Mouse (Mus musculus) stomach, embryonic 16.5 days (tissue): ENCODE measurements at regions not wholly inside any gene's neighbourhood (a gene's known extent, or its start where the extent isn't known, plus 50 kb on each side); places are given as distances from the start of the nearest gene placed in this dataset.

Experiments
- ATAC-seq: fragments of 200-750 bp; cut with Nextera tagmentation; 2 replicates; pipeline ENCODE4 v1.8.0; 2017; ENCODE audit warnings: moderate number of reproducible peaks, moderate TSS enrichment; ENCODE audit not compliant: insufficient read depth, low FRiP score
- H3K27ac ChIP-seq: fragments of 300-500 bp; sonication (generic); 2 replicates; pipeline ENCODE4 v1.5.1; 2014; ENCODE audit warnings: low read length
- H3K27me3 ChIP-seq: fragments of 300-500 bp; sonication (generic); 2 replicates; pipeline ENCODE4 v1.6.1; 2014; ENCODE audit warnings: low read length, control low read depth, mixed read lengths; ENCODE audit not compliant: control insufficient read depth, insufficient read depth
- H3K36me3 ChIP-seq: fragments of 300-500 bp; sonication (generic); 2 replicates; pipeline ENCODE4 v1.6.1; 2014; ENCODE audit warnings: low read length; ENCODE audit not compliant: control insufficient read depth, insufficient read depth
- H3K4me1 ChIP-seq: fragments of 300-500 bp; sonication (generic); 2 replicates; pipeline ENCODE4 v1.6.1; 2014; ENCODE audit warnings: low read length, control low read depth, mixed read lengths; ENCODE audit not compliant: control insufficient read depth, insufficient read depth
- H3K4me2 ChIP-seq: fragments of 300-500 bp; sonication (generic); 2 replicates; pipeline ENCODE4 v1.6.1; 2014; ENCODE audit warnings: low read depth, low read length, mixed read lengths
- H3K4me3 ChIP-seq: fragments of 300-500 bp; sonication (generic); replicated peaks from 2 replicates; pipeline ENCODE4 v1.5.1; 2014; ENCODE audit warnings: mild to moderate bottlenecking, low read length
- H3K9ac ChIP-seq: fragments of 300-500 bp; sonication (generic); 2 replicates; pipeline ENCODE4 v1.6.1; 2014; ENCODE audit warnings: low read length
- H3K9me3 ChIP-seq: fragments of 300-500 bp; sonication (generic); replicated peaks from 2 replicates; pipeline ENCODE4 v1.6.1; 2016; ENCODE audit warnings: low read length, control low read depth; ENCODE audit not compliant: control insufficient read depth
- whole genome bisulfite sequencing: fragments of 180-500 bp; shearing (Covaris S2); extraction: QIAGEN DNeasy Blood & Tissue Kit; methylation state at CpG from one replicate; pipeline ENCODE4 v1.1.7; 2014; 5-methylcytosine and 5-hydroxymethylcytosine counted together

DNA sequence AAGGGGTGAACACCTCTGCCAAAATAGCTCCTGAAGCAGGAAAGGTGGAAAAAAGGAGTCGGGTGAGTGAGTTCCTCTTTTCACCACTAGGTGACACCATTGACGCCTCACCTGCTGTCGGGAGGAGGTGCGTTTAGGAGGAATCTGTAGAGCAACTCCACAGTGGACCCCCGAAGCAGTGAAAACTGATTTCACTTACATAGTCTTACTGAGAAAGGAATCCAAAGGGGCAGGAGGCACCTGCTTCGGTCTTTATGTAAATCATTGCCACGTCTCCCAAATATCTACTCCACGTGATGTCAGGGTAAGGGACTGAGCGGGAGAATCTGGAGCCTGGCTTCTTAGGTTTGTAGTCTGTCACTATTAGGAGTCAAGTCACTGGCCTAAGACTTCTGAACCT, 220.5 kb upstream of the Ddhd1 start:
- no peak overlapping the region for H3K4me3 ChIP-seq
- no peak for ATAC-seq
- no peaks in the 10 kb centered on the region for H3K4me1 ChIP-seq
- H3K4me2 ChIP-seq = peak overlapping the region; percentile 42
- no peaks in the 10 kb centered on the region for H3K9me3 ChIP-seq
- 13% methylated on average over 9 of the region's 9 CpGs for WGBS
- no peaks in the 10 kb centered on the region for H3K36me3 ChIP-seq
- H3K27me3 ChIP-seq = no peaks in the 10 kb centered on the region
- no peak overlapping the region for H3K9ac ChIP-seq
- no peak overlapping the region for H3K27ac ChIP-seq

DNA sequence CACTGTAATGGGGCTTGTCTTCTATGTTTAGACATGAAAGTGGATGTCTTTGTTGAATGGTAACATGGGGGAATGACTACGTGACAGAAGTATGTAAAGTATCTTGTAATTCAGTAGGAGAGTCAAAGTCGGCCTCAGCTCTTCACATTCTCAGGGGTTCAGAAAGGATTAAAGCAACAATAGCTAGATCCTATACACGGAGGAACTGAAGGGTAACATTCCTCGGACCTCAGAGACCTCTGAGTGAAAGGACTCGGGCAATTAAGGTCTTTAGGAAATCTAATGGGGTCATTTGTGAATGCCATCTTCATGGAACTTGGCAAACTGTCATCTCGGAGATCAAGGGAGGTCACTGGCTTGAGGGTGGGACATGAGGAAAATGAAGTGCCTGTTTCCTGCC, 262.8 kb upstream of the Ddhd1 start:
- H3K4me2 ChIP-seq = no peak overlapping the region
- H3K27me3 ChIP-seq = no peaks in the 10 kb centered on the region
- no peaks in the 10 kb centered on the region for H3K36me3 ChIP-seq
- no peak overlapping the region for H3K4me3 ChIP-seq
- 0 out of 2 replicates have a peak, but pooled peaks cover 5% of the 10 kb centered on the region for H3K4me1 ChIP-seq
- WGBS = 20% methylated on average over 6 of the region's 6 CpGs
- no peak overlapping the region for H3K9ac ChIP-seq
- no peaks in the 10 kb centered on the region for H3K9me3 ChIP-seq
- H3K27ac ChIP-seq = no peak overlapping the region
- no peak for ATAC-seq

DNA sequence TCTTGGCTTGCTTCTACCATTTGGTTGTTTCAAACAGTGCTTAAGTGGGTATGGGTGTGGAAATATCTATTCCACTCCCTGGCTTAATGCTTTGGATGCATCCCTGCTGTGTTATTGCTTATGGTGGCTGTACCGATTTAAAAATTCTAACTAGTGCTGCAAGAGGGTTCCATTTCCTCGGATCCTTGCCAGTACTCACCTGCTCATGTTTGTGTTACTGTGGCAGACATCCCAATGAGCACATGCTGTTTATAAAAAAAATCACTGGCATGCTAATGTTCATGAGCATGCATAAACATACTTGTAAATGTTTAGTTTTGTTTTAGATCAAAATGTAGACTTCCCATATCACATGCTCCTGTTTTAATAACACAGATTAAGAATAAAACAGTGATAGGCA, 285.6 kb upstream of the Ddhd1 start:
- Histone ChIP-seq H3K9ac (no peak overlapping the region), H3K4me2 (no peak overlapping the region), H3K27ac (no peak overlapping the region), H3K9me3 (no peaks in the 10 kb centered on the region), H3K27me3 (no peaks in the 10 kb centered on the region), H3K4me3 (no peak overlapping the region), H3K4me1 (no peaks in the 10 kb centered on the region), H3K36me3 (no peaks in the 10 kb centered on the region)
- ATAC-seq = no peak
- 51% methylated on average over 2 of the region's 2 CpGs for WGBS

DNA sequence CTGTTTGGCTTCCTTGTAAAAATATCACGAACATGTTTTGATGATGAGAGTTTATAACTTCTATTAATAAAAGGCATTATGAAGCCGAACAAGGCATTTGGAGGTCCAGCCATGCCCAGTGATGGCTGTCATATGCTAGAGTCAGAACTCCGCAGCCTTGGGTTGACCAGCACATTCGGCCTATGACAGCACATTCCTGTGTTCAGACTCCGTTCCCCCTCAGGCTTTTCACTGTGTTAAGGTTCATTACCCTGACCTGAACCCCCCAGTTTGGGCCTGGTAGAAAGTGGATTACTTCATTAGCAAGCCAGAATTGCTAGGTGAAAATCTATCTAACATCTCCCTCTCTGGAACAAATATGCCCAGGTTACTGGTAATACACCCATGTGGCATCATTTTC, 286.2 kb upstream of the Ddhd1 start:
- H3K4me2 ChIP-seq = no peak overlapping the region
- H3K27me3 ChIP-seq = no peaks in the 10 kb centered on the region
- no peaks in the 10 kb centered on the region for H3K9me3 ChIP-seq
- no peak overlapping the region for H3K9ac ChIP-seq
- H3K27ac ChIP-seq = no peak overlapping the region
- H3K4me1 ChIP-seq = no peaks in the 10 kb centered on the region
- 77% methylated on average over 5 of the region's 5 CpGs for WGBS
- no peaks in the 10 kb centered on the region for H3K36me3 ChIP-seq
- no peak overlapping the region for H3K4me3 ChIP-seq
- no peak for ATAC-seq

DNA sequence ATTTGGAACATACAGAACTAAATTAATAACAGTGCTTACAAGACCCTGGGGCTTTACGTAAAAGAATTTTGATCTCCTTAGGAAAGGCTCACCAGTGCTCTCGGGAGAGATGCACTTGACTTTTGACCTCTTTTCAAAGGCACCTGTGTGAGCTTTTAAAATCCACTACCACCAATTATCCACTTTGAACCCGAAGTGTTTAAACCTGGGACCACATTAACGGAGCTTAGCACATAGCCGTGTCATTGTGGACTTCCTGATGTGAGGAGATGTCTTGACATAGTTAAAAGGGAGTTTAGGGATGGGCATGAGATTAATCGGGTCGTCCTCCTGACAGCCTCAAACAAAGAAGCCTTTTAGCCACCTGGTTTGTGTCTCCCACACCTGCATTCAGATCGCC, 286.6 kb upstream of the Ddhd1 start:
- Histone ChIP-seq H3K4me3 (no peak overlapping the region), H3K36me3 (no peaks in the 10 kb centered on the region), H3K4me2 (no peak overlapping the region), H3K27ac (no peak overlapping the region), H3K9me3 (no peaks in the 10 kb centered on the region), H3K27me3 (no peaks in the 10 kb centered on the region), H3K4me1 (no peaks in the 10 kb centered on the region), H3K9ac (no peak overlapping the region)
- ATAC-seq = no peak
- 48% methylated on average over 8 of the region's 8 CpGs for WGBS

DNA sequence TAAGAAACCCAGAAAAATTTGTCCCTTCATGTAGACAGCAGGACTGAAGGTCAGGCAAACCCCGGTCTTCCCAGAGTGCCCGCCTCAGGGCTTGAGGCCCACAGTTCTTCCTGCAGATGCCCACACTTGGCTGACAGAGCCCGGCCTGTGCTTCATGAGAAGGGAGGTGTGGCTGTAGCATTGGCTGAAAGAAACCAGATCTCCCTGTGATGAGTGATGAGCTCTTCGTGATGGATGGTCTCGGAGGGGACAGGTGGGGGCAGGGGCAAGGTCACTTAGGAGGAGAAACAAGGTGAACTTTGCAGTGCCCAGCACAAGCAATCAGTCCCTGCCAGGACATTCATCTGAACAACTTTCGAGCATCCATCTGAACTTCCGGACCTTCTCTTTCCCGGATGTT, 298.7 kb upstream of the Ddhd1 start:
- H3K4me1 ChIP-seq = no peaks in the 10 kb centered on the region
- H3K27me3 ChIP-seq = no peaks in the 10 kb centered on the region
- H3K4me3 ChIP-seq = no peak overlapping the region
- H3K27ac ChIP-seq = no peak overlapping the region
- no peak overlapping the region for H3K9ac ChIP-seq
- no peaks in the 10 kb centered on the region for H3K36me3 ChIP-seq
- no peak for ATAC-seq
- no peak overlapping the region for H3K4me2 ChIP-seq
- H3K9me3 ChIP-seq = no peaks in the 10 kb centered on the region
- 62% methylated on average over 8 of the region's 8 CpGs for WGBS

DNA sequence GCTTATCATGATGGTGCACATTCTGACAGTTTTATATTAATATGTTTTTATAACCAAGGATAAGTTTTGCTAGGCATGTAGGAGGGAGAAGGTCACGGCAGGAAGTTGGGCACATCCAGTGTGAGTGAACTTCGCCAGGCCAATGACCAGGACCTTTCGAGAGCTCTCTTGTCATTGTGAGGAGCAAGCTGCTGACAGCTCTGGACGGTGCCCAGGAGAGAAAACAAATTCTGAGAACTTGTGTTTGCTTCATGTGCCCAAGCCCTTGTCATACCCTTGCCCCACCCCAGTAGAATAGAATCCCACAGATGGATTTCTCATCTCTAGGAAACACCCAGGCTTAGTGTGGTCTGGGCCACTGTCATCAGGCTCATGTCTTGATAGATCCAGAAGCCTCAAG, 304.5 kb upstream of the Ddhd1 start:
- Histone ChIP-seq H3K4me1 (no peaks in the 10 kb centered on the region), H3K9me3 (no peaks in the 10 kb centered on the region), H3K9ac (no peak overlapping the region), H3K27ac (no peak overlapping the region), H3K27me3 (no peaks in the 10 kb centered on the region), H3K4me2 (no peak overlapping the region), H3K4me3 (no peak overlapping the region), H3K36me3 (no peaks in the 10 kb centered on the region)
- 85% methylated on average over 4 of the region's 4 CpGs for WGBS
- ATAC-seq = no peak

DNA sequence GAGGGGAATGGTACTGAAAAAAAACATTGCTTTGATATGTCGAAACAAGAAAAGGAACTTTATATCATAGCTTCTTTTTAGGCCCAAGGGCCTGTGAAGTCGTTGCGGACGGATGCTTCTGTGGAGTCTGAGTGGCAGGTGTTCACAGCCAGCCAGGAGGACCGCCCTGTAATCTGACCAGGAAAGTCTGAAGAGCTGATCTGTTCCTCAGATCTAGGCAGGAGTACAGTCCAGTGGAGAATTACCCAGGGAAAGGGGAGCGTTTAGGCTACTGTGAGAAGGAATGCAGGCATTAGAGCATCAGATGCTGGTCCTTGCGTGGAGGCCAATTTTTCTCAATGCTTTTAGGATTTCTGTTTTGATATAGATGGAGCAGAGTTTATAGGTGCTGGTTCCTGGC, 306.1 kb upstream of the Ddhd1 start:
- H3K27me3 ChIP-seq = no peaks in the 10 kb centered on the region
- WGBS = 75% methylated on average over 7 of the region's 7 CpGs

DNA sequence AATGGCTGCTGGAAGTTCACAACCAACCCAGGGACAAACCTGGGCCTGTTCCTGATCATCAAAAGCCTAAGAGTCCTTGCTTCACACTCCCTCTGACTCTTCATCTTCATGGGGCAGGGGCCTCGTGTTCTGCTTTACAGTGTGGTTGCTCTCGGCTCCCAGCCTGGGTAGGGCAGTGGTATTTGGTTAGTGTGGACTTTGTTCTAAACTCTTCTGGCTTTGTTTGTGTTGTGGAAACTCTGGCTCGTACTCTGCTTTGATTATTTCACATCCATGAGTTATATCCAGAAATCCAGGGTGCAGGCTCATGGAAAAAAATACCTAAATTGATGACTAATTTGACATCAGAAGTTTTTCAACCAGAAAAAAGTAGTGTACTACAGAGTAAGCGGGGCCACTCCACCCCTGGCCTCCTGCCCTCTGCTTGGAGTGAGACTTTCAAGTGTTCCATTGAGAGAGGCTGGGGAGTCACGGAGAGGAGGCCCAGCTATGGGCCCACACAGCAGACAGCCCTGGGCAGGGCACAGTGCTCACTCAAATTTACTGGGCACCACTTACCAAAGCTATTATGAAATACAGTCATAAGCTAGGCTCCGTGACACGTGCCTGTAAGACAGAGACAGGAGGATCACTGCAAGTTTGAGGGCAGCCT, 325.4 kb upstream of the Ddhd1 start:
- H3K9ac ChIP-seq = no peak overlapping the region
- H3K9me3 ChIP-seq = no peaks in the 10 kb centered on the region
- WGBS = 50% methylated on average over 7 of the region's 7 CpGs
- H3K36me3 ChIP-seq = no peaks in the 10 kb centered on the region
- no peak overlapping the region for H3K4me2 ChIP-seq
- H3K27ac ChIP-seq = peak overlapping the region; percentile 35; the same call in 1 of the 2 replicates
- H3K27me3 ChIP-seq = no peaks in the 10 kb centered on the region
- peak; percentile 81 for ATAC-seq
- H3K4me1 ChIP-seq = peaks cover 5% of the 10 kb centered on the region
- no peak overlapping the region for H3K4me3 ChIP-seq

More for the DNA sequence above, 306.1 kb upstream of the Ddhd1 start:
- no peaks in the 10 kb centered on the region for H3K4me1 ChIP-seq
- no peaks in the 10 kb centered on the region for H3K36me3 ChIP-seq
- H3K27ac ChIP-seq = no peak overlapping the region
- H3K4me2 ChIP-seq = no peak overlapping the region
- no peaks in the 10 kb centered on the region for H3K9me3 ChIP-seq
- no peak overlapping the region for H3K9ac ChIP-seq
- no peak for ATAC-seq
- no peak overlapping the region for H3K4me3 ChIP-seq
